Mouse (Mus musculus): ENCODE results near the gene Olfr90.

The Olfr90 gene

DNA sequence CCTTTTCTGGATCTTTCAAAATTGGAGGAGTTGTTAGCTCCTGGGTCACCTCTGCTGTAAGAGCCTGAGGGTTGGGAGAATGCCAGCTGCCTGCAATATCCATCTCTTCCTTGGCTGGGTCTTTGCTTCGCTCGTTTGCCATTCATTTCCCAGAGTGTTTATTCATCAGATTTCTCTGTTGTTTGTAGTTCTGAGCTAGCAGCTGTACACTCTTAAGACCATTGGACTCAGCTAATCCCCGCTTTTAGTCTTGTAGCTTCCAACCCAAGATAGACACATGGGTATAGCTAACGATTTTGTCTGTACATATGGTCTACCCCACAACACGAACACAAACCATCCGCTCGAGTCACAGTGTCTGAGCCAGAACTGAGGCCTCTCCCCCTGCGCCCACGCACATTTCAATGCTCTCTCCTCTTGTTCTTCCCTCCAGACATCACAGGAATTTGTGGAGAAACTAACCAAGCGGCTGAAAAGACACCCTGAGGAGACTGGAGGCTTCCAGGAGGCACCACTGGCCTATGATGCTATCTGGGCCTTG, 26.1 kb downstream of the Olfr90 start:
- in situ Hi-C loops (cut with MboI, MseI): no loop called here

DNA sequence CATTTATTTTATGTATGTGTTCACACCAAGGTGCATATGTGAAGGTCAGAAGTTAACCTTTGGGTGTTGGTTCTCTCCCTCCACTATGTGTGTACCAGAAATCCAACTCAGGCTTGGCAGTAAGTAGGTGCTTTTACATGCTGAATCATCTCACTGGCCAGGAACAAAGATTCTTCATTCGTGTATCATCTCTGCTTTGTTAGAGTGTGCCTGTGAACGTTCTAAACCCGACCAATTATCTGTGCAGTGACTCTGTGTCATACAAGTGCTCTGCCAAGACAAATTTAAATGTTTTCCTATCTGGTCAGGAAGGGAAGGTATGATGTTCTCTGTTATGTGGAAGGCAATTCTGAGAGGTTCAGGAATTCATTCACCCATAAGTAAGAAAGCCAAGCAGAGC, 26.9 kb downstream of the Olfr90 start:
- in situ Hi-C loops (cut with MboI, MseI): no loop called here

DNA sequence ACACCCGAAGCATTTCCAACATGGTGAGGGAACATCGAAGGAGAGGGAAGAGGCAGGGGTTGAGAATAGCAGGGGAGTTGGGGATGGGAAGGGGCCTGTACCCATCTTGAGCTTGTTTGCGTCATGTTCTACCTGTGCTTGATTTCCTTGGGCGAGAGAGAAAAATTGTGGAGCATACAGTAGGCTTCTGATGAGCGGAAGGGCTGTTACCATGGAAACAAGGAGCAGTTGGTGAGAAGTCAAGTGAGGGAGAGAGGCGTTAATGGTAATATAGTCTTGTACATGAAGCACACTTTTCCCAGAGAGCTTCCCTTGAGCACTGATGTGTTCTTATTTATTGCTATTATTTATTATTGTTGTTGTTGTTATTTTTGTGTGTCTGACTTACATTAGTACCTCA, 31.3 kb downstream of the Olfr90 start:
- in situ Hi-C loops (cut with MboI, MseI): no loop called here

DNA sequence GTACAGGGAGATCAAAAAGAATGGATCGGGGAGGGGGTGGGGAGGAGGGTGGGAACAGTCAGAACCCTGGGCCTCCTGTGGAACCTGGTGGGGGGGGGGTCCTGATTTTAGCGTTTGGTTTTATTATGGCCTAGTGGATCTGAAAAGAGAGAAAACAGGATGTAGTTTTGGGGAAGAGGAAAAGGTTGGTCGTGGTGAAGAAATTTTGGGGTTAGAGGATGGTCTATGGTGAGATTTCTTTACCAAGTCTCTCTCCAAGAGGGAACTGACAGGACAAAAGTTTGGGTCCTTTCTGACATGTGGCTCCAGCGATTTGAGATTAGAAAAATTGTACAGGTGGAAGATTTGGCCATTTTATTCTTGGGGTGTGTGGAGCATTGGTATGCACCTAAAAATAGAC, 36.6 kb downstream of the Olfr90 start:
- in situ Hi-C loops (cut with MboI, MseI): no loop called here

DNA sequence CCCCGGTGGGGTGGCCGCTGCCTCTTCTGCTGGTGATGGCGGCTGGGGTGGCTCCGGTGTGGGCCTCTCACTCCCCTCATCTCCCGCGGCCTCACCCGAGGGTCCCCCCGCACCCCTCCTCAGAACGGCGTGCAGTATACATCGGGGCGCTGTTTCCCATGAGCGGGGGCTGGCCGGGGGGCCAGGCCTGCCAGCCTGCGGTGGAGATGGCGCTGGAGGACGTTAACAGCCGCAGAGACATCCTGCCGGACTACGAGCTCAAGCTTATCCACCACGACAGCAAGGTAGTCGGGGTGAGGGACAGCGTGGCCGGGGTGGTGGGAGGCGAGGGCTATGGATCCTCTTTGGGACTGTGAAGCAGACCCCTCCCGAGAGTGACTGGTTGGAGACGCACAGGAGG, 37.4 kb downstream of the Olfr90 start:
- in situ Hi-C loops (cut with MboI, MseI): no loop called here

DNA sequence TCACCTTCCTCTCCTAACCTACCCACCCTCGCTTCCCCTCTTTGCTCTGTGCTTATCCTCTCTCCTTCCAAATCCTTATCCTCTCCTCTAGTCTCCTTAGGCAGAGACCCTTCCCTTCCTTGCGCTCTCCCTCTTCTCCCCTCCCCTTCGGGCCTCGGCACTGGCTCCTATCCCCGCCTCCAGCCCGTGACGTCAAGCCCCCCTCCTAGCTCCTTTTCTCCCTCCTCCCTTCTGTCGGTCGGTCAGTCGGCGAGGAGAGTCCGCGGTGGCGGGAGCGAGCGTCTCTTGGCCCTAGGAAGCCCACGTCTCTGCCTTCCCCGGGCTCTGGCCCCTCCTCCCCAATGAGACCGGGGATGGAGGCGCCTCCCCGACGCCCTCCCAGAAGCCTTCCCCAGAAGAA, 37.9 kb downstream of the Olfr90 start:
- in situ Hi-C loops (cut with MboI, MseI): no loop called here

DNA sequence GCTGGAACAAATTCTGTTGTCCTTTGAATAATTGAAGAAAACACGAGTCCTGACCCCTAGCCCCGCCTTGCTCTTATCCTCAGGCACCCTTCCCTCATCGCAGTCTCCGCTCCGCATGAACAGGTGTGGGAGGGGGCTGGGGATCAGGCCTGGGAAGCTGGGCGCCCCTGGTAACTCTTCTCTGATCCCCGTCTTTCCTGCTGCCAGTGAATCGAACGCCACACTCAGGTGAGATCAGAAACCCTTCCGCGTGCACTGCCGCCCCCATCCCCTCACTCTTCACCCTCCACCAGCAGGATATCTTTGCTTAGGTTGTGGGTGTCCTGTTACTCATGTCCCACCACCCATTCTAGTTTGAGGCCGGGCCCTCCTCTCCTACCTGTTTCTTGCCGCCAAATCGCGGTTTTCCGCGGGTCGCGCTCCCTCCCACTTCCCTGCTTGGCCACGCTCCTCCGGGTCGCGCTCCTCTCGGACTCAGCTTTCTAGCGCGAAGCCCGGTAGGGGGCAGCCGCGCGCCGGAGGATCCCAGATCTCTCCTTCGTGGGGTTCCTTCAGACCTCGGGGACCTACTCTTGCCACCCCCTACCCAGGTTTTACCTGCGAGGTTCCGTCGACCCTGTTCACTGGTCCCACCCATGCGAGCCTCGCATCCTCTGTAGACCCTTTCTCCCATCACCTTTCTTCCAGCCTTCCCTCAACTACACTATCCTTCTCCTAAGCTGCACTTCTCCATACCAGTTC, 38.6 kb downstream of the Olfr90 start:
- in situ Hi-C loops (cut with MboI, MseI): no loop called here

DNA sequence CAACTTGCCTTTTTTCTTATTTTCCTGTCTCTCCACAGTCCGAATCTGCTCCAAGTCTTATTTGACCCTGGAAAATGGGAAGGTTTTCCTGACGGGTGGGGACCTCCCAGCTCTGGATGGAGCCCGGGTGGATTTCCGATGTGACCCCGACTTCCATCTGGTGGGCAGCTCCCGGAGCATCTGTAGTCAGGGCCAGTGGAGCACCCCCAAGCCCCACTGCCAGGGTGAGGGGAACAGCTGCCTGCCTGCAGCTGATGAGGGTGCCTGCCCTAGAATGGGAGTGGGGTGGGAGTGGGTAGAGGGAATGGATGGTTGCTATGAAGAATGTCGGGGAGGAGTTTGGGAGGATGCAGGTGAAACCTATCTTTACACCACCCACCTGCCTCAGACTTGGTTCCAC, 39.9 kb downstream of the Olfr90 start:
- in situ Hi-C loops (cut with MboI, MseI): no loop called here

DNA sequence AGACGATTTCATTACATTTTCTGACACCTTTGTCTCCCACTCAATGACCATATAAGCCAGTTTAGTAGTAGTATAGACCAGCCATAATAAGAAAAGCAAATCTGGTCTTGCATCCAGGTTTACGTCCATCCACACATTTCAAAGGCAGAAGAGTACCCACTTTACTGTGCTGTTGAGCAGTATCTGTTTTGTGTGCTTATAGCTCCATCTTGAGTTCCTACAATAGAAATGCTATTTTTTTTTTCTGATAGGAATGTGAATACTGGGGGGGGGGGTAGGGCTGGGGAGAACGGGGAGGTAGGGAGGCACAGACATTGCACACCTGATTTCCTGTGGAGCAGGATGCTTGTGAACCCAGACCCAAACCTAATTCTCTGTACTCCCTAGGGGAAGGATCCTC, 40.3 kb downstream of the Olfr90 start:
- in situ Hi-C loops (cut with MboI, MseI): no loop called here

DNA sequence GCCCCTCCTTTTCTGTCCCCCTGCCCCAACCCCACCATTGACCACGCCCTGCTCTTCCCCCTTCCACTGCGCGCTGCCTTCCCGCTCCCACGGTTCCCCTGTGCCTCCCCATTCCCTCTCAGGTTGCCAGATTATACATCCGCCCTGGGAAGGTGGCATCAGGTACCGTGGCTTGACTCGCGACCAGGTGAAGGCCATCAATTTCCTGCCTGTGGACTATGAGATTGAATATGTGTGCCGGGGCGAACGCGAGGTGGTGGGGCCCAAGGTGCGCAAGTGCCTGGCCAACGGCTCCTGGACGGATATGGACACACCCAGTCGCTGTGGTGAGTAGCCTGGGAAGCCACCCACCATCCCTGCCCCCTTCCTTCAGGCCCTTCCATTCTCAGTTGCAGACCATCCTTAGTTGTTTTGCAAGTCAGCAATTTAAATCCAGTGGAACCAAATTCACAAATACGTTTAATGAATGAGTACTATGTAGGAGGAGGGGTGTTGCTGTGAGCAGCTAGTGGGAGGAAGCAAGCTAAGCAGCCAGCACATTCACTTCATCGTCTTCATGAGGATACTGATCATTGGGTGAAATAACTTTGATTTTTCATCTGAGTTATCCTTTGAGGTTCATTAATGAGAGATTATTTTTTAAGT, 40.8 kb downstream of the Olfr90 start:
- in situ Hi-C loops (cut with MboI, MseI): no loop called here

DNA sequence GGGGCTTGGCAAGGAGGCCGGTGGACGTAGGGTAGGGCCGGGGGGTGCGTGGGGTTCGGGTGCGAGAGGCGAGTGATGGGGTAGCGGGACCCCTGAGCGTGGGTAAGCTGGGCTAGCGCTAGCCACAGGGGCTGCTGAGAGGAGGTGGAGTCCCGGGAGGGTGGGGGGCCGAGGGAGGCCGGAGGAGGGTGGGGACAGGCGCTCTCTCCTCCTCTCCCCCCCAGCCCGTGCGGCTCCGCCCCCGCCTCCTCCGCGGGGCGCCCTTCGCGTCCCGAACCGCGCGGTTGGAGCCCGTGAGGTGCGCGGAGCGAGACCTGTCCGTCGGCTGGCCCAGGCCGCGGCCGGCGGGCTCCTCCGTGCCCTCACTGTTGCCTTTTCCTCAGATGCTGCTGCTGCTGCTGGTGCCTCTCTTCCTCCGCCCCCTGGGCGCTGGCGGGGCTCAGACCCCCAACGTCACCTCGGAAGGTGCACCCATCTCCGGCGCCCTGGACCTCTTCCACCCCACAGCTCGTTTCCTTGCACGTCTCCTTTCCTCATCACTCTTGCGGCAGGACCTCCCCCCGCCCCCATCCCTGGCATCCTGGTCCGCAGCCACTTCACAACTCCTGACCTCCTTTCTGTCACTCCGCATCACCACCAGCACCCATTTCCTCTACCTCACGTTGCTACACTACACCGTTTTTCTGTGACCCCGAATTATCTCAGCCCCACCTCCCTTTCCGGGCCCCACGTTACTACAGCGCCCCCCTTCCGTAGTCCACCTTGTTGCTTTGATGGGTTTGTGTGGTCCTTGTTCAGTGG, 41.8 kb downstream of the Olfr90 start:
- in situ Hi-C loops (cut with MboI, MseI): no loop called here

DNA sequence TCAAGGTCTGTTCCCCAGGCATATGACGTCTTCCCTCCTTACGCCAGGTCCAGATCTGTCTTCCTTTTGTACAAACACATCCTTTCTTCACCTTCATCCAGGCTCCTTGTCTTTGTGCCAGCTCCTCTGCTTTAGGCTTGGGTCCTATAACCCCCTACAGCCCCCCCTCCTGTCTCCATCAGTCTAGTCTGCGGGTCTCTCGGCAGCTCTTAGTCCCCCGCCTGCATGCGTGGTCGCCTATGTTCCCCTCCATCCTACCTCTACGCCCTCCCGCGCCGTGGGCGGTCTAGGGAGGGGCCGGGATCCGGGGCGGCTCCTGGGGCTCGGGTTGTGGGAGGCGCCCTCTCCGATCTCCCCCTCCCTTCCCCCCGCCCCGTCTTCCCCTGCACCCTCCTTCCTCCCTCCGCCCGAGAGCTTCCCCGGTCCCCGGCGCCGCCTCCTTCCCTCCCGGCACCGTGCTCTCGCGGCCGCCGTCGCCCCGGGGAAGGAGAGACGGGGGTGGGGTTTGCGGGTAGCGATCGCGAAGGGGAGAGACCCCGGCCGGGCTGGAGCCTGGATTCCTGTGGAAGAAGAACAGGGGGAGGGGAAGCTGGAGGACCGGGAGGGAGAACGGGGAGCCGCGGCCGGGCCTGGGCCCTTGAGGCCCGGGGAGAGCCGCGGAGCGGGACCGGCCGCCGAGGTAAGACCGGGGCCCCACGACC, 42.5 kb downstream of the Olfr90 start, which contains the start of gene Gabbr1:
Gabbr1 (plus strand) TSS at position 356 of the 701 bp plus-strand sequence.
- in situ Hi-C loops (cut with MboI, MseI): no loop called here

DNA sequence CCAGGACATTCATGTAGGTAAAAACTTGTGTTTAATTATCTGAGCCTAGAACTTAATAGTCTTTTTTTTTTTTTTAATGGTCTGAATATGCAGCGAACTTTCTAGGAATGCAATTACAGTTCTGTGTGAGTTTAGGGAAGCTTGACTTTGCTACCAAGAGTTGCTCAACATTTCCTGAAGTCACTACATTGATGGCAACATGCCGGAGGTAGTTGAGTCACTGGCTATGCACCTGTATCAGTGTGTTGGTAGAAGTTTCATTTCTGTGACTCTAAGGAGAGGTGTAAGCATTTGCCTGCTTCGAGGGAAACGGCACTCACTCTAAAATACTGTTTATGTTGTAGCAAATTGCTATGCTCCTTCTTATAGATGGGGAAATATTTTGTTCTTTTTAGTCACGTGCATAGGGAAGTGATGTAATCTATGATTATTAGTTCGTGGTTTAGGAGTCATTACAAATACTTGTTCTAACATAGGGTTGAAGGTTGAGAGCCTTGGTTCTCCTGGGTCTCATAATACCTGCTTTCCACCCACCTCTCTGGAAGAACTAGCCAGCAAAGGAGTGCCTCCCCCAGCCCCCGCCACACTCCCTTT, 43.6 kb downstream of the Olfr90 start:
- in situ Hi-C loops (cut with MboI, MseI): no loop called here

DNA sequence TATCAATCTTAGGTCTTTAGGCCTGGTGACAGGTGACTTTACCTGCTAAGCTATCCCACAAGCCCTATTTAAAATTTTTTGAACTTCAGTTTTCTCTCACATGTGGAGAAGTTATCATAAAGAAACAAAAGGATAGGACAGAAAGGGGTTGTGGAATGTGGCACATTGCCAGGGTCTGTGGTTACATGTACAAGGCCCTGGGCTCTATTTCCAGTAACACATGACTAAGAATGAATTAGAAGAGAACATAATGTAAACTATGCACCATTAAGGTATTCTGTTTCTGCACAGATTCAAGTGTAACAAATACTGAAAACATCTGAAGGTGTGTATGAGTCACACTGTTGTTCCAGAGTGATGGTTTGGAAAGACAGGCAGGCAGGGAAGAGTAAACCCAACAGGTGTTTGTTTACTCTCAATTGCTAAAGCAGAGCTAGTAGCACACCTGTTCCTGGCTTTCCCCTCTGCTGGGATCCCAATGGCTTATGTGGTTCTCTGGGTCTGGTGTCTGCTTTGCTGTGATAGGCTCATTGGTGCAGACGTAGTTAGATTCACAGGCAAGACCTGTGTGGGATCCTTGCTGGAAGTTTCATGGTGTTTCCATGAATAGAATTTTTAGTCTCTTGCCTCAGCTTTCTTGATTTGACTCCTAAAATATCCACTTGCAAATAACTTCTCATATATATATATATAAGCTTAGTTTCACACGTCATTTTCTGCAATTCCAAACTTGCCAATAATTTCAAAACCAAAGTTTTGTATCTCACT, 49.0 kb downstream of the Olfr90 start:
- in situ Hi-C loops (cut with MboI, MseI): no loop called here

All from regulatory T cell (primary cell).